Mouse (Mus musculus) cerebellum, adult 2 months (tissue): ENCODE results near the gene 6030468B19Rik. TPM values are rescaled to one million over a fixed set of nuclear protein-coding genes. Genes with fewer than 3 reads are reported as not detected.
A peak's percentile ranks its signal among the peaks of the same experiment; 100 is the strongest.
"Not testable (repeated sequence)": the region's sequence is repeated elsewhere in the genome, so short reads cannot be mapped to it uniquely, and the experiment has no call there.

ENCODE experiments used
- DNase-seq, 2 experiments: peaks; one replicate each; pipeline ENCODE4 v3.0.0; 2021
- H3K27ac ChIP-seq: fragments of 200-500 bp; 2 replicates; pipeline ENCODE4 v1.5.1; 2012; ENCODE audit warnings: low read length, control low read depth, inconsistent platforms; ENCODE audit not compliant: insufficient read depth
- H3K27me3 ChIP-seq: fragments of 200-500 bp; 2 replicates; pipeline ENCODE4 v1.6.1; 2012; ENCODE audit warnings: inconsistent platforms, mild to moderate bottlenecking, low read length, moderate library complexity; ENCODE audit not compliant: control insufficient read depth, insufficient read depth
- H3K4me1 ChIP-seq: fragments of 200-500 bp; 2 replicates; pipeline ENCODE4 v1.6.1; 2011; ENCODE audit warnings: low read length; ENCODE audit not compliant: control insufficient read depth, insufficient read depth
- H3K4me3 ChIP-seq: fragments of 200-500 bp; replicated peaks from 2 replicates; pipeline ENCODE3; 2011; ENCODE audit warnings: mild to moderate bottlenecking, low read depth, low read length, control low read depth; ENCODE audit not compliant: insufficient read depth
- CTCF ChIP-seq: fragments of 200-500 bp; IDR thresholded peaks from 2 replicates; pipeline ENCODE4 v1.5.1; 2011; ENCODE audit warnings: low read depth, mild to moderate bottlenecking, control low read depth, low read length, moderate library complexity, borderline replicate concordance; ENCODE audit not compliant: insufficient read depth
- POLR2A ChIP-seq: fragments of 200-500 bp; IDR thresholded peaks from 2 replicates; pipeline ENCODE4 v1.6.1; 2011; ENCODE audit warnings: low read length, control low read depth, borderline replicate concordance; ENCODE audit not compliant: insufficient read depth
- WGBS: fragments of 180-500 bp; shearing (Covaris S2); methylation state at CpG from one replicate; pipeline ENCODE4 v1.1.7; 2018; 5-methylcytosine and 5-hydroxymethylcytosine counted together
- polyA plus RNA-seq: library from polyadenylated mRNA; depleted of rRNA; stranded (reverse); fragments of >200 nt; gene quantifications from 2 replicates; pipeline ENCODE4 v1.2.3, GENCODE M21; 2012

The 6030468B19Rik gene
- polyA plus RNA-seq, 1 experiment, result not detected

DNA sequence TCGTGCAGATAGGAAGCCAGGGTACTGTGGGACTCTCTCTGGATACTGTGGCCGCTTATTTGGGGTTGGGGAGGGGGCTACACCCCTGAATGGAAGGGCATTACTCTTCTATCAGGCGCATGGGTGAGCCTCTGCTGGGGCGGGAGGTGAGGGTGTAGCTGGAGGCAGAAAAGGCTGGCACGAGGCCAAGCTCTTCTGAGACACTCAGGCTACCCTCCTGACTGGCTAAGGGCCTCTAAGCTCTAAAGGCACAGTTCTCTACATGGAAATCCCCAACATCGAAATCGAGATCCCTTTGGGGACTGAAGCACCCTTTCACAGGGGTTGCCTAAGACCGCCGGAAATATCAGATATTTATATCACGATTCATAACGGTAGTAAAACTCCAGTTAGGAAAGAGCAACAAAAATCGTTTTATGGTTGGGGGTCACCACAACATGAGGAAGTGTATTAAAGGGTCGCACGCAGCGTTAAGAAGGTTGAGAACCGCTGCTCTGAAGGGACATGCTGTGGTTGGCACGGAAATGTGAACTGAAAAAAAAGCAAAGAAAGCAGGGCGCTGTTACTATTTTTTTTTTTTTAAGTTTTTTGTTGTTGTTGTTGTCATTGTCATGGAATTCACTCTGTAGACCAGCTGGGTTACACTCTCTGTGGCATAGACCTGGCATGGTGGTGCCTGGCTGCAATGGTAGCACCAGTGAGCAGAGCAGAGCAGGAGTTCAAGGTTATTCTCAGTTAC, 30.9 kb downstream of the 6030468B19Rik start:
- Histone ChIP-seq H3K27me3 (no peaks in the 10 kb centered on the region; the same call in 1 of the 2 replicates), H3K27ac (no peak overlapping the region), H3K4me3 (no peak overlapping the region), H3K4me1 (peaks cover 10% of the 10 kb centered on the region; the same call in 1 of the 2 replicates)
- no peak for TF ChIP-seq POLR2A
- TF ChIP-seq CTCF, result no peak
- WGBS, result 60% methylated on average over 18 of the region's 18 CpGs
- DNase-seq, result no peak

DNA sequence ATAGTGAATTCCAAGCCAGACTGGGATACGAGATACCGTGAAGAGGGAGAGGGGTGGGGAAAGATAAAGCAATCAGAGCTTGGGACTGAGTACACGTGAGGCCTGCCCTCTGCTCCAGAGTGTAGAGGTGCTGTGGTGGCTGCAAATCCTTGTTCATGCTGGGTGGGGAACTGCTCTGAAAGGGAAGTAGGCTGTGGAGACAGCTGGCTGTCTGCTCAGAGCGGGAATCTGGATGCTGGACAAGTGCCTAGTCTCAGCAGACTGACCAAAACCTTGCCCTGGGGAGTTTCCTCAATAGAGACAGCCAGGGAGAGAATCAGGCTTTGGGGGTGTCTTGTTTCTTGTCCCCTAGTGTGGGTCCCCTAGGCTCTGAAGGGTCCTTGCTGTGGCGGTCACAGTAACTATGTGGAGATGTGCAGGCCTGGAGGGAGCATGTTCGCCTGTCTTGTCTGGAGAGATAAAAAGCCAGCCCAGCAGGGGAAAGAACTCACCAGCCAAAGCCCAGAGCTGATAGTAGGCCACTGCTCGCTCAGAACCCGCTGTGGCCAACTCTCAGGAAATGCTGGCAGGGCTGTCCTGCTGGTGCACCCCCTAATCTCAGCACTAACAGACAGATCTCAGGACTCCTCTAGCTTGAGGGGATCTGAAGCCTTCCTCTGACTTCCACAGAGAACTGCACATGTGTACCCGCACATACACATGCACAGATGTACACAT, 31.6 kb downstream of the 6030468B19Rik start:
- Histone ChIP-seq H3K4me3 (no peak overlapping the region), H3K27me3 (no peaks in the 10 kb centered on the region; the same call in 1 of the 2 replicates), H3K4me1 (peaks cover 10% of the 10 kb centered on the region; the same call in 1 of the 2 replicates), H3K27ac (no peak overlapping the region)
- TF ChIP-seq CTCF (no peak), POLR2A (no peak)
- 48% methylated on average over 9 of the region's 9 CpGs for WGBS
- peak in 1 of 2 experiments; percentile 28 for DNase-seq

DNA sequence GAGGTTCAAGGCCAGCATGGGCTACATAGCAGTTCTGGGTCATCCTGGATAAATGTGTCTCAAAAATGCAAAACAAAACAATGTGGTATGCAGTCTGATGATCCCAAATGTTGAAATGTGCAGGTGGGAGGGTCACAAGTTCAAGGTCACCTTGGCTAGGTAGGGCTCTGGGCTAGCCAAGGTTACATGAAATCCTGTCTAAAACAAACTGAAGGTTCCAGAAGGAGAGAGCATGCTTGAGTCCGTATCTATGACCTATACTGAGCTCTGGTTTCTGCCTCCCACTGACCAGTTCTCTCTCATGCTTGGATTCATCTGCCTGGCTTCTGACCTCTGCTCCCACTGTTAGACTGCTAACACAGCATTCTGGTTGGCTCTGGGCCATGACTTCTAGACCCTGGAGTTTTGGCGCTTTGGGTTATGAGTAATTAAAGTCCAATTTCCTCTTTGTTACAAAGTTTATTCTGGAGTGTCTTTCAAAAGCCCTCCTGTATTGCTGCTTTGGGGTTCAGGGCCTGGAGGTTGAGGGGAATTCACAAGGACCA, 32.3 kb downstream of the 6030468B19Rik start:
- Histone ChIP-seq H3K27me3 (no peaks in the 10 kb centered on the region; the same call in 1 of the 2 replicates), H3K4me3 (no peak overlapping the region), H3K4me1 (peaks cover 10% of the 10 kb centered on the region; the same call in 1 of the 2 replicates), H3K27ac (no peak overlapping the region)
- DNase-seq, result no peak
- 72% methylated on average over 2 of the region's 2 CpGs for WGBS
- TF ChIP-seq CTCF (no peak), POLR2A (no peak)

GRCm38 (mm10) chr11:117830401-117830800, 32.9 kb downstream of the 6030468B19Rik start:
- peaks cover 8% of the 10 kb centered on the region; the same call in 1 of the 2 replicates for H3K4me1 ChIP-seq
- DNase-seq, result no peak
- TF ChIP-seq CTCF (no peak), POLR2A (no peak)
- H3K27me3 ChIP-seq, result no peaks in the 10 kb centered on the region; the same call in 1 of the 2 replicates
- 70% methylated on average over 9 of the region's 9 CpGs for WGBS
- H3K4me3 ChIP-seq, result no peak overlapping the region
- H3K27ac ChIP-seq, result no peak overlapping the region

DNA sequence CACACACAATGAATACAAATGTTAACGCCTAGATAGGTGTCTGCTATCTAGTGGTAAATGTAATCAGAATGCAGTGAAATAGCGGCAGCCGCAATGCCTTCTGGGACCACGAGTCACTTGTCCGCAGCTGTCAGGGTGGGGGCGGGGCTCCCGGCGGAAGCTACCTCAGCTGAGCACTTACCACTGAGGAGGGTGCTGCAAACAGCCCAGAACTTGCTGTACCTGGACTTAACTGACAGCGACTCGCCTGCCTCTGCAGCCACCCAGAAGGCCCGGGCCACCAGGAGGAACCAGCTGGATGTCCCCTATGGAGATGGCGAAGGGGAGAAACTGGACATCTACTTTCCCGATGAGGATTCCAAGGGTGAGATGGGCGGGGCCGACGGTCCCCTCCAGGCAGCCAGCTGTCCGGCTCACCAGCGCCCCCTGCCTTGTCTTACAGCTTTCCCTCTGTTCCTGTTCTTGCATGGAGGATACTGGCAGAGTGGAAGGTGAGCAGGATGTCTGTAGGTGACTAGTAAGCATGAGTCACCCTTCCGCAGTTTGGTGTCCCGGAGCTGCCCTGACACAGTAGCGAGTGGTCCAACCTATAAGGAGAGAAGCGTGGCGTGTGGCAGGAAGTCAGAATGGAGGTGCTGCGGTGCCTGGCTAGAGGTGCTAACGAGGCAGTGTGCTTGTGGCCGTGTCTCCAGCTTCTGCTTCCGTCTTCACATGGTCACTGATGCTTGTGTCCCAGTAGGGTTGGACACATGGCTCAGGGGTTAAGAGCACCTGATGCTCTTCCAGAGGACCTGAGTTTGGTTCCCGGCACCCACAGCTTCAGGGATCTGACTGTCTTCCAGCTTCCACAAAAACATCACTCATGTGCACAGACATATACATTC, 34.9 kb downstream of the 6030468B19Rik start:
- H3K27ac ChIP-seq, result no peak overlapping the region
- no peaks in the 10 kb centered on the region for H3K27me3 ChIP-seq
- peak; percentile 31 to 56 for DNase-seq
- H3K4me1 ChIP-seq, result peaks cover 4% of the 10 kb centered on the region; the same call in 1 of the 2 replicates
- no peak for TF ChIP-seq POLR2A
- peak; percentile 57; the same call in 1 of the 2 replicates for TF ChIP-seq CTCF
- H3K4me3 ChIP-seq, result no peak overlapping the region
- WGBS, result 26% methylated on average over 28 of the region's 28 CpGs

- not testable (repeated sequence) for H3K27ac ChIP-seq, H3K4me3 ChIP-seq, H3K27me3 ChIP-seq, H3K4me1 ChIP-seq, DNase-seq
- 96% methylated on average over 4 of the region's 6 CpGs for WGBS
Observed at GRCm38 (mm10) chr11:117833509-117833908, 36.0 kb downstream of the 6030468B19Rik start.

- TF ChIP-seq POLR2A (no peak), CTCF (no peak)
- DNase-seq, result no peak
Observed at GRCm38 (mm10) chr11:117834086-117834485, 36.6 kb downstream of the 6030468B19Rik start.

More at GRCm38 (mm10) chr11:117834086-117834485, 36.6 kb downstream of the 6030468B19Rik start:
- Histone ChIP-seq H3K4me3 (no peak overlapping the region), H3K4me1 (no peaks in the 10 kb centered on the region; the same call in 1 of the 2 replicates), H3K27me3 (no peaks in the 10 kb centered on the region), H3K27ac (no peak overlapping the region)
- 95% methylated on average over 8 of the region's 8 CpGs for WGBS
